Mouse (Mus musculus) cerebellum, postnatal 10 days (tissue): ENCODE results near the gene Vamp5.

Experiments used
- DNase-seq, 2 experiments: peaks; one replicate each; pipeline ENCODE4 v3.0.0; 2021; ENCODE audit warnings: mixed read lengths in 2 of 2

Gene Vamp5

GRCm38 (mm10) chr6:72389471-72389940 is 9.2 kb upstream of the Vamp5 start:
- no peak for DNase-seq

- DNase-seq = no peak
These were observed 8.6 kb upstream of the Vamp5 start for GRCm38 (mm10) chr6:72388791-72389329.

DNA sequence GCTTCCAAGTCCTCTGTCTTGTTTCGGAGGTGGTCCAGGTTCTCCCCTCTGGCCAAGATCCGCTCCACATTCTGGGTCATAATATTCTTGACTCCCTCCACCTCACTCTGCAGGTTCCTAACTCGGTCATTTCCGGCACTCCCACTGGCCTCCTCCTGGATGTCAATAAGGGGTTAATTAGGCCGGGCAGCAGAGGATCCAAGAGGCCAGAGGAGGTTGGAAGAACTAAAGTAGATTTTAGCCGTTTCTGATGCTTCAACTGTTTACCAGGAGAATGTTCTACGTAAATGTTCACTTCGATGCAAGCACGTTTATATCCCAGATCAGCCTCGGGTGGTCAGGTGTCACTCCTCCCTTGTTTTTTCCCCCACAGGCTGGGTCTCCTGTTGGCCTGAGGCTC is 8.0 kb upstream of the Vamp5 start:
- no peak for DNase-seq

- DNase-seq = no peak
These were observed 7.5 kb upstream of the Vamp5 start for GRCm38 (mm10) chr6:72387816-72388215.

DNA sequence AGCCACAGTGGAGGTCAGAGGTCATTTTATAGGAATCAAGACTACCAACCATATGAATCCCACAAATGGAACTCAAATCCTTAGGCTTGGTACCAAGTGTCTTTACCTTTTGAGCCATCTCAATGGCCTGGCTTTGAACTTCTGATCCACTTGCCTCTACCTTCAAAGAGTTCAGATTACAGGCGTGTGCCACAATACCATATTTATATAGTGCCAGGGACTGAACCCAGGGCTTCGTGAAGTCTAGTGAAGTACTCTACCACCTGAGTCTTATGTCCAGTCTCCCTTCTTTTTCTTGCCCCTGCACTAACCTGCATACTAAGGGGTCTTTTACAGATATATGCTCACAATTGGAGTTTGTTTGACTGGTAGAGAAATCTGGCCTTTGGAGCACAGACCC is 6.3 kb upstream of the Vamp5 start:
- DNase-seq = no peak

GRCm38 (mm10) chr6:72385258-72385657 is 5.0 kb upstream of the Vamp5 start:
- DNase-seq = no peak

DNA sequence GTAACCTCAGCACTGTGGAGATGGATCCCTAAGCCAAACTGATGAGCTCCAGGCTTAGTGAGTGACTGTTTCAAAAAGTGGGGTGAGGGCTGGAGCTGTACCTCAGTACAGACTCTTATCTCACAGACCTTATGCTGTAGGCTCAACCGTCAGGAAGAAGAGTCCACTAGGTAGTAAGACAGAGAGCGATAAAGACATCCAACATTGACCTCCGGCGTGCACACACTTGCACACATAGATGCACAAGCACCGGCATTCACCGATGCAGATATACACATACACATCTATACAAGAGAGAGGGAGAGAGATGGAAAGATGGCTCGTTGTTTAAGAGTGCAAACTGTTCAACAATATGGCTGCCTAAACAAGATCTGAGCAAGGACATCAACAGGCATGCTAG is 3.7 kb upstream of the Vamp5 start:
- DNase-seq = no peak

DNA sequence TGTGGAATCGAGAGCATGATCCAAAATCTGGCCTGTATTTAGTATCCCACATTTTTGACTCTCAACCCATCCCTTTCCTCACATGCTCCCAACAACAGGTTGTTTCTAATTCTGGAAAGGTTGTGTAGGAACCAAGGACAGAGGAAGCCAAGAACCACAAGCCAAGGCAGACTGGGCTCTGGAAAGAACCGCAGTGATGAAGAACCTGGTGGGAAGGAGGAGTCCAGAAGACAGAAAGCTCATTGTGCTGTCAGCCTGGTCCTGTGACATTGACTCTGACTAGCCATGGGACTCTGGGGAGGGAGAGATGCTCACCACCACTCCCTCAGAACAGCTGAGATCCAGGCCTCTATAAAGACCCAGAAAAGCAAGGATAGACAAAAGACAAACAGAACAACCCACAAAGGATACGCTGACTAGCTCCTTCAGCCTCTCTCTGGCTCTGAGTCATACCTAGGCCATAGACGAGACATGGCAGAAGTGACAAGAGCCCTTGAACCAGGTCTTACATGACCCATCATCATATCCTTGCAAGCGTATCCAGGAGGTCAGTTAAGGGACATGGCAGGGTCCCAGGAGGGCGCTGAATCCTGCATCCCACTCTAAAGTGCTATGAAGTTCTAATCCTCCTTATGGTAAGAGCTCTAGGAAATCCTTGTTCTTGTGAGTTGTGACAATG is 3.0 kb upstream of the Vamp5 start:
- no peak for DNase-seq

DNA sequence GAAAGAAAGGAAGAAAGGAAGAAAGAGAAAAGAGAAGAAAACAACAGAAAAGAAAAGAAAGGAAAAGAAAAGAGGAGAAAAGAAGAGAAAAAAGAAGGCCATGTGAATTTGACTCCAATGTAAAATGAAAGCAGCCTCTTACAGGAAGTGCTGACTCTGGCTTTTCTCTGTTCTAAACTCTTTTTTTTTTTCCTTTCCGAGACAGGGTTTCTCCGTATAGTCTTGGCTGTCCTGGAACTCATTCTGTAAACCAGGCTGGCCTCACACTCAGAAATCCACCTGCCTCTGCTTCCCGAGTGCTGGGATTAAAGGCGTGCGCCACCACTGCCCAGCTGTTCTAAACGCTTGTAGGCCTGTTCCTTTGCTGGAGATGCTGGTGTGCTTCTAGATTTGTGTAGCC is 2.2 kb upstream of the Vamp5 start:
- no peak for DNase-seq

GRCm38 (mm10) chr6:72379377-72380130 is 714 bp downstream of the Vamp5 start:
- no peak for DNase-seq

DNA sequence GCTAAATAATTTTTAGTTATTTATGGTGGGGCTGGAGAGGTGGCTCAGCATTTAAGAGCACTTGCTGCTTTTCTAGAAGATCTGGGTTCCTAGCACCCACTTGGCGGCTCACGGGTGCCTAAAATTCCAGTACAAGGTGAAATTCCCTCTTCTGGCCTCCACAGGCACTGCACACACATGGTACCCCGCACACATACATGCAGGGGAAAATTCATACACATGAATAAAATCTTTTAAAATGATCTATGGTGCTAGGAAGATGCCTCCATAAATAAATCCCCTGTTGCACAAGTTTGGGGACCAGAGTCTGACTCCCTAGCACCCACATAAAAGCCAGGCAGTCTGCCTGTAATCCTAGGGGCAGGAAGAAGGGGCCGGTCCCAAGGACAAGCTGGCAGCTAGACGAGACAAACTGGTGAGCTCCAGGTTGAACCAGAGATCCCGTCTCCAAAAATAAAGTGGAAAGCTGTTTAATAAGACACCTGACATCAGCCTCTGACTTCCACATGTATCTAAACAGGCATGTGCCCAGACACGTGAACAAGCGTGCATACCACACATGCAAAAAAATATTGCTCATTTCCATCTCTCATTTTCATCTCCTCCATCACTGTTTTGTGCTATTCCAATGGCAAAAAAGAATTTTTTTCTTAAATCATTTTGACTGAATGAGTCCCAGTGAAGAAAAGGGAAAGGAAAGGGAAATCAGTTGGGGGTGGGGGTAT is 1.6 kb downstream of the Vamp5 start:
- DNase-seq = no peak

GRCm38 (mm10) chr6:72374820-72375563 is 5.3 kb downstream of the Vamp5 start:
- DNase-seq = no peak

- no peak for DNase-seq
These were observed 6.1 kb downstream of the Vamp5 start for GRCm38 (mm10) chr6:72374206-72374605.

- no peak for DNase-seq
These were observed 7.1 kb downstream of the Vamp5 start for GRCm38 (mm10) chr6:72373184-72373583.

DNA sequence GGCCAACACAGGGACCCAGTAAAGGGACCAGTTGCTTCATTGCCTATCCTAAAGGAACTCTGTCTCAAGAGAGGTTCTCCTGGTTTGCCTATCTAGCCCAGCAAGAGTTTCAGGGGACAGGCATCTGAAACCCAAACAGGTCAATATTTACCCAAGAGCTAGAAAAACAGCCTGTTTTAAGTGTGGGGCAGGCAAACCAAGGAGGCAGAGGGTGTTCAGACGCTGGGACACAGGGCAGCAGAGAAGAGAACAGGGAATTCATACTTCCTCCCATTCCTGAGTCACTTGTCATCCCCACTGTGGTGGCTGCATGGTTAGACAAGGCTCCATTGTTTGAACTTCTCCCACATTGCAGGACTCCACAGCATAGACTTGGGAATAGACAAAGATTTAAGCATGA is 8.7 kb downstream of the Vamp5 start:
- DNase-seq = no peak

- no peak for DNase-seq
These were observed 9.1 kb downstream of the Vamp5 start for GRCm38 (mm10) chr6:72371147-72371546.

DNA sequence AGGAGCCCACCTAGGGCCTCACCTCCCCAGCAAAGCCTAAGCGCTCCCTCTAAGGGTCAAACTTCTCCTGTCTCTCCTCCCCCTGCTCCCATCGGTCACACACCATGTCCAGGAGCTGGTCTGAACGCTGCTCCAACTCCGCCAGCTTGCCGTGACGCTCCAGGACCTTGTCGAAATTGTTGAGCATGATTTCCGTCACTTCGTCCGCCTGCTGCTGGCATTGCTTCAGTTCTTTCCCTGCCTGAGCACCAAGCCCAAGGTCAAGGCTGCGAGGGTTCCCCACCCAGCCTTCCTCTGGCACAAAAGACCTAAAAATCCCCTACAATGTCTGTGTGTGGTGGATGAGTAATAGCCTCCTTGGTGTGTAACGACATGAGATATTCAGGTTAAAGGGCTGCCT is 10.2 kb downstream of the Vamp5 start:
- DNase-seq = peak in 1 of 2 experiments; percentile 33

DNA sequence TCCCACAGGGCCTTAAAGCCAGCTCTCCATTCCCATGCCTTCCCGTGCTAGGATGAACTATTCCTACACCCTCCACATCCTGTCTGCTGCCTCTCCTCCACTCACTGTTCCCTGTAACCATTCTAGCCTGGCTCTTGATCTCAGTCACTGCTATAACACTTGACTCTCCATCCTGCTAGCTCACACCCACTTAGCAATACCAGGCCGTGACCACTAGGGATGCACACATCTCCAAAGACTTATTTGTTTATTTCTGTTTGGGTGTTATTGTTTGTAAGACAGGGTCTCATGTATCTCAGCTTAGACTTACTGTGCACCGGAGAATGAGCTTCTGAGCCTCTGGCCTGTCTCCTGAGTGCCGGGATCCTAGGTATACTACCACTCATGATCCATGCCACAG is 10.7 kb downstream of the Vamp5 start:
- no peak for DNase-seq

DNA sequence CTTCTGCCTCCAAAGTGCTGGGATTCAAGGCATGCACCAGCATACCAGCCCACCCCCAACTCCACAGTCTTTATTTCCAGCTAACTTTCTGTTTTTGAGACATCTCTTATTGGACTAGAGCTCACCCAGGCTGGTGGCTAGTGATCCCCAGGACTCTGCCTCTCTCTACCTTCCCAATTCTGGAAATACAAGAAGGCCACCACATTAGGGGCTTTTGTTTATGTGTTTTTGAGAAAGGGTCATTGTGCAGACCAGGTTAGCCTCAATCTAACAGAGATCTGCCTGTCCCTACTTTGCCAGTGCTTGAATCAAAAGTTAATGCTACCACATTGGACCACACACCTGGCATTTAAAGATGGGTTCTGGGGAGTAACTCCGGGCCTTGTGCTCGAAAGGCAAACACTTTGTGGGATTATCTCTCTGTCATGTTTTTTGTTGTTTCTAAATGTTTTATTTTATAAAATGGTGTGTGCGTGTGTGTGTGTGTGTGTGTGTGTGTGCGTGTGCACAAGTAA is 12.8 kb downstream of the Vamp5 start:
- no peak for DNase-seq

DNA sequence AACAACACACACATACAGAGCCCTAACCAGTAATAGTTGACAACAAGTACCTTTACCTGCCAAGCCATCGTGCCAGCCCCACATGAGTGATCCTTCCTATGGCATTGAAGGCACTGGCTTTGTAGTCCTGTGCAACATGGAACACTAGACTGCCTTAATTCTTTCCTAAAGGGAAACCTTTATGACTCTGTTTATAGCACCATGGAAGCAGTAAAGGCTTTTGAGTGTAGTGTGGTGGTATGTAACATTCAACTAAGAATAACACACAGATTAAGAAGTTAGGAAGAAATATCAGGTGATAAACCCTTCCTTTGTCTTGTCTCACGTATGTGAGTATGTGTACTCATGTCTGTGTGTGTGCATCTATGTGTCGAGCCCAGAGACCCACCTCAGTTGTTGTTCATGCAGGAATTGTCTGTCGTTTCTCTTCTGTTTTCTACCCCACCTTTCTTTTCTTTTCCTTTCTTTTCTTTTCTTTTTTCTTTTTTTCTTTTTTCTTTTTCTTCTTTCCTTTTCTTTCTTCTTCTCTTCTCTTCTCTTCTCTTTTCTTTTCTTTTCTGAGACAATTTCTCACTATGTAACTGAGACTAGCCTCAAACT is 13.3 kb downstream of the Vamp5 start, which contains the start of gene Rnf181:
TSS of gene Rnf181 (minus strand) at position 113 of the 600 bp plus-strand sequence.
- DNase-seq = no peak

DNA sequence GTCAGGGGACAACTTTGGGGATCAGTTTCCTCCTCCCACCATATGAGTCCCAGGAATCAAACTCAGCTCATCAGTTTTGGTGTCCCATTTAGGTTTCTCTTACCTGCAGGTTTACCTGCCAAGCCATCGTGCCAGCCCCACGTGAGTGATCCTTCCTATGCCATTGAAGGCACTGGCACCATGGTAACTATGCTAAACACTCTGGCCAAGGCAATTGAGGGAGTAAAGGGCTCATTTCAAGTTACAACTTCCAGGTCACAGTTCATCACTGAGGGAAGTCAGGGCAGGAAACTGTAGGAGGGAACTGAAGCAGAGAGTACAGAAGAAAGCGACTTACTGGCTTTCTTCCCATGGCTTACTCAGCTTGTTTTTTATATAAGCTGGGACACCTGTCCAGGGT is 14.0 kb downstream of the Vamp5 start:
- no peak for DNase-seq

DNA sequence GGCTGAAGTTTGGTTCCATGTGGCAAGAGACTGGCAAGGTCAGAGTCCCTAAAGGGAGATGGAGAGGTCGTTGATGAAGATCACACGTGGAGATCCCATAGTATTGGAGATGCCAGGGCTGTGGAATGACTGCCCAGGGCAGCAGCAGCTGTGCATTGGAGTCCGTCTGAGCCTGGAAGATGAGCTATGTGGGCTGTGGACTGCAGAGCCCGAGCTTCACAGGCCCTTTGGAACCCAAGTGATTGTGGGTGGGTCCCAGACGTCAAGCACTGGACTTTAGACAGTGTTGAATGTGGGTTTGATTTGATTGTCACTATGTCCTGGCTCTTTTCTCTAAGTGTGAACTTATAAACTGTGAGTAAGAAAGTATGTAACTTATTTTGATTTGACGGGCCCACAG is 15.3 kb downstream of the Vamp5 start:
- no peak for DNase-seq
